In the genomic region with DNA sequence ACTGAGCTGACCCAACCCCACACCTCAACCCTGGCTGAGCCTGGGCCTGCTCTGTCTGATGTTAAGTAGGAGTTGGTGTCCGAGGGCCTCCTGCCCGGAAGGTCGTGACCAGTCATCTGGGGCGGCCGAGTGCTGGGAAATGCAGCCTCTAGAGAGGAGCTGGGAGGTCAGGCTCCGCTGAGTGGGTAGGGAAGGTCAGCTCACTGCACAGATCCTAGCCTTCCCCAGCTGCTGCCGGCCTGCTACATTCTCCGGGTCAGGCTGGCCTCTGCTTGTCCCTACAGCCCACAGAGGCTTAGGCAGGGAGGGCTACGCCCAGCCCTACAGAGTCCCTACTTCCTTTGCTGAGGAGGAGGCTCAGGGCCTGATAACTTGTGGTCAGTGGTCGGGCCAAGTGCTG, we compare ENCODE assay signal across 10 mouse cellular contexts. TPM values are rescaled to one million over a fixed set of nuclear protein-coding genes. Genes with fewer than 3 reads are reported as not detected.
DNase-seq lines count a peak whose midpoint lies in the region; ATAC-seq and TF ChIP-seq lines count a peak whose summit lies in the region.
"Had no signal": no experiment of that assay in that cellular context is flagged by ENCODE, and none has a peak within 500 bp of the region (broad histone marks: within the 10 kb centered on the region; RNA-seq: fewer than 3 reads in every experiment).

No protein-coding gene starts in this region.

- 0 out of 2 replicates have a peak overlapping the region, but pooled peaks have one; percentile 9 for H3K4me3 ChIP-seq in hindbrain, embryonic 10.5 days
- H3K4me3 ChIP-seq in hindbrain, embryonic 16.5 days (ENCODE audit: low read length), result no peak overlapping the region
- H3K4me3 ChIP-seq in E14TG2a.4 (replicated peaks; ENCODE audit: low read length), result peak overlapping the region; percentile 64; the same call in 1 of the 2 replicates
- H3K4me3 ChIP-seq in embryonic facial prominence, embryonic 10.5 days, result peak overlapping the region; percentile 13; the same call in 1 of the 2 replicates
- H3K4me3 ChIP-seq: hindbrain, embryonic 12.5 days had no signal

- TF ChIP-seq CTCF in E14TG2a.4 (conservative IDR thresholded peaks at IDR 0.05; ENCODE audit: low read length), result no peak

- ATAC-seq in hindbrain, embryonic 16.5 days, result no peak

- H3K27ac ChIP-seq in hindbrain, embryonic 10.5 days, result peak overlapping the region; percentile 62
- H3K27ac ChIP-seq in hindbrain, embryonic 16.5 days (ENCODE audit: low read depth, low read length), result no peak overlapping the region
- peak overlapping the region; percentile 86 for H3K27ac ChIP-seq in embryonic facial prominence, embryonic 10.5 days (replicated peaks)
- H3K27ac ChIP-seq: hindbrain, embryonic 12.5 days had no signal

- H3K4me2 ChIP-seq in hindbrain, embryonic 16.5 days (ENCODE audit: low read length), result no peak overlapping the region
- H3K4me2 ChIP-seq: hindbrain, embryonic 12.5 days had no signal

- H3K9ac ChIP-seq in hindbrain, embryonic 16.5 days (ENCODE audit: low read depth, low read length), result no peak overlapping the region; the same call in 1 of the 2 replicates
- H3K9ac ChIP-seq: hindbrain, embryonic 12.5 days had no signal

- H3K9me3 ChIP-seq in hindbrain, embryonic 10.5 days, result no peaks in the 10 kb centered on the region
- no peaks in the 10 kb centered on the region for H3K9me3 ChIP-seq in hindbrain, embryonic 16.5 days (ENCODE audit: control insufficient read depth, low read length)
- no peaks in the 10 kb centered on the region for H3K9me3 ChIP-seq in E14TG2a.4 (ENCODE audit: low read length)
- no peaks in the 10 kb centered on the region for H3K9me3 ChIP-seq in embryonic facial prominence, embryonic 10.5 days
- H3K9me3 ChIP-seq: hindbrain, embryonic 12.5 days had no signal

- peaks cover 56% of the 10 kb centered on the region for H3K4me1 ChIP-seq in hindbrain, embryonic 10.5 days (replicated peaks)
- peaks cover 4% of the 10 kb centered on the region; the same call in 1 of the 2 replicates for H3K4me1 ChIP-seq in hindbrain, embryonic 16.5 days (ENCODE audit: control insufficient read depth, insufficient read depth, low read depth, low read length)
- peaks cover 90% of the 10 kb centered on the region for H3K4me1 ChIP-seq in E14TG2a.4 (replicated peaks; ENCODE audit: low read depth, low read length)
- H3K4me1 ChIP-seq in embryonic facial prominence, embryonic 10.5 days, result peaks cover 69% of the 10 kb centered on the region

- no peaks in the 10 kb centered on the region for H3K36me3 ChIP-seq in hindbrain, embryonic 10.5 days
- H3K36me3 ChIP-seq in hindbrain, embryonic 16.5 days (ENCODE audit: control insufficient read depth, insufficient read depth, low read length), result no peaks in the 10 kb centered on the region
- no peaks in the 10 kb centered on the region for H3K36me3 ChIP-seq in E14TG2a.4 (ENCODE audit: insufficient read depth, low read length)
- no peaks in the 10 kb centered on the region for H3K36me3 ChIP-seq in embryonic facial prominence, embryonic 10.5 days (replicated peaks)
- H3K36me3 ChIP-seq: hindbrain, embryonic 12.5 days had no signal

- H3K27me3 ChIP-seq in hindbrain, embryonic 10.5 days (ENCODE audit: insufficient read depth, poor library complexity, severe bottlenecking), result peaks cover 21% of the 10 kb centered on the region
- no peaks in the 10 kb centered on the region; the same call in none of the 2 replicates for H3K27me3 ChIP-seq in hindbrain, embryonic 16.5 days (replicated peaks; ENCODE audit: control insufficient read depth, insufficient read depth, low read length)
- H3K27me3 ChIP-seq in E14TG2a.4 (ENCODE audit: insufficient read depth, low read length), result peaks cover 3% of the 10 kb centered on the region; the same call in 1 of the 2 replicates
- peaks cover 9% of the 10 kb centered on the region; the same call in 1 of the 2 replicates for H3K27me3 ChIP-seq in embryonic facial prominence, embryonic 10.5 days (replicated peaks; ENCODE audit: low read depth, poor library complexity, severe bottlenecking)

- 39% methylated on average over 10 of the region's 10 CpGs for WGBS in hindbrain, embryonic 10.5 days
- WGBS in hindbrain, embryonic 16.5 days, result 55% methylated on average over 10 of the region's 10 CpGs
- WGBS in embryonic facial prominence, embryonic 10.5 days, result 36% methylated on average over 10 of the region's 10 CpGs

- DNase-seq in hindbrain, embryonic 10.5 days (ENCODE audit: low spot score), result peak; percentile 30
- DNase-seq in embryonic facial prominence, embryonic 10.5 days (ENCODE audit: low spot score), result peak; percentile 21
- peak; percentile 54 to 61 for DNase-seq in kidney, postnatal 36 days
- no peak for DNase-seq in neural tube, embryonic 10.5 days (ENCODE audit: extremely low spot score, low spot score)
- no peak for DNase-seq in B cell, adult 2 months
- DNase-seq: cerebellum, postnatal 10 days; right cerebral cortex, adult 18-20 months had no signal

RNA-seq across cellular contexts. Expression of gene Txn2, which starts 22.3 kb away (rescaled TPM):
- polyA plus RNA-seq in hindbrain, embryonic 10.5 days (2016; fragmentation: Nextera tagmentation; extraction: Ambion mirVana), result 286 and 294 TPM in 2 replicates
- 215 and 216 TPM in 2 replicates for polyA plus RNA-seq in hindbrain, embryonic 16.5 days (2015; fragmentation: Nextera tagmentation; extraction: Ambion mirVana)
- polyA plus RNA-seq in embryonic facial prominence, embryonic 10.5 days (2016; fragmentation: Nextera tagmentation; extraction: Ambion mirVana), result 287 and 289 TPM in 2 replicates

RNA-seq across cellular contexts. Expression of gene Foxred2, which starts 50.0 kb away (rescaled TPM):
- polyA plus RNA-seq in hindbrain, embryonic 10.5 days (2016; fragmentation: Nextera tagmentation; extraction: Ambion mirVana), result 5.5 and 5.9 TPM in 2 replicates
- polyA plus RNA-seq in hindbrain, embryonic 16.5 days (2015; fragmentation: Nextera tagmentation; extraction: Ambion mirVana), result 8.8 and 9.6 TPM in 2 replicates
- polyA plus RNA-seq in embryonic facial prominence, embryonic 10.5 days (2016; fragmentation: Nextera tagmentation; extraction: Ambion mirVana), result 7.2 and 7.3 TPM in 2 replicates

Comparison
In these comparisons a context has a peak if more than half of its experiments do, and no peak if none do; other contexts are left out.
1. DNase-seq: peak in hindbrain, embryonic 10.5 days (single experiment), embryonic facial prominence, embryonic 10.5 days (single experiment) and kidney, postnatal 36 days (2 of 2); none in neural tube, embryonic 10.5 days (single experiment) and B cell, adult 2 months (0 of 2).